Mouse (Mus musculus) embryo, embryonic 9.5 days (tissue): ENCODE results near the gene Card9.
"Not testable (repeated sequence)": the region's sequence is repeated elsewhere in the genome, so short reads cannot be mapped to it uniquely, and the experiment has no call there.

ENCODE experiments used
- DNase-seq: peaks from one replicate; pipeline ENCODE4 v3.0.0-alpha.2; 2017; ENCODE audit errors: extremely low spot score

Card9 gene

DNA sequence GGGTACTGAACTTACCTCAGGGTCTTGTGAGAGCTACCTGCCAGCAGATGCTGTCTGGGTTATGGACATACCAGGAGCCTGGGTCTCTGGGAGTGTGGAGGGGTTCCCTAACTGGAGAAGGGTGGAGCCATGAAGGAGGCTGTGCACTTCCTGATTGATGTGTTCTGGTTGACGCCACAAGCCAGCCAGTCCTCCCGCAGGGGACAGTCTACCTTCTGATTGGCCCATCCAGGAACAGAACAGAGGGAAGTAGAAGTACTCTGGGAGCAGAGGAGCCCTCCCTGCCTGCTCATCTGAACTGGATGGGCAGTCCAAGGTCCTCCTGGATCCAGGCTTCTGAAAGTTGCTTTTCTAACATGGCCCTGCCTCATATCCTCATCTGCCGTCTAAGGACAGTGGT, at the start of gene Card9:
Gene Card9 (minus strand): TSS at position 147 of the 400 bp plus-strand sequence.
- no peak for DNase-seq

DNA sequence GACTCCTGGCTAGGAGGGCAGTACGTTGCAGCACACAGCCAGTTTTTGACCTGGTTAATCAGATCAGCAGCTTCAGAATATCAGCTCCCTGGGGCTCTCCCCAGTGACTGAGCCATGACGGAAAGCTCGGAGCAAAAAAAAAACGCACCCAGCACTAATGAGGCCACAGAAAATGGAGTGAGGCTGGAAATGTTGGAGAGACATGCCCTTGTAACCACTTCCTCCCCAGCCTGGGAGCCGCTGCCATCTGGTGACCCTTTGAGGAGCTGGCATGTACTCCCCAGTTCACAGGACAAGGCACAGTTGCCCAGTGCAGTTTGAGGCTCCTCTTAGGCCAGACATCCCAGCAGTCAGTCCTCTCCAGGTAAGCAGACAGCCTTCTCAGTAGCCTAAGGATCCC, 49.4 kb upstream of the Card9 start:
- DNase-seq: no peak

- no peak for DNase-seq
These were observed 48.6 kb upstream of the Card9 start for GRCm38 (mm10) chr2:26409362-26409761.

GRCm38 (mm10) chr2:26408515-26409356, 48.0 kb upstream of the Card9 start, which contains the start of gene Inpp5e:
Gene Inpp5e, minus strand, starts transcription at chr2:26409203.
- peak; percentile 99 for DNase-seq

DNA sequence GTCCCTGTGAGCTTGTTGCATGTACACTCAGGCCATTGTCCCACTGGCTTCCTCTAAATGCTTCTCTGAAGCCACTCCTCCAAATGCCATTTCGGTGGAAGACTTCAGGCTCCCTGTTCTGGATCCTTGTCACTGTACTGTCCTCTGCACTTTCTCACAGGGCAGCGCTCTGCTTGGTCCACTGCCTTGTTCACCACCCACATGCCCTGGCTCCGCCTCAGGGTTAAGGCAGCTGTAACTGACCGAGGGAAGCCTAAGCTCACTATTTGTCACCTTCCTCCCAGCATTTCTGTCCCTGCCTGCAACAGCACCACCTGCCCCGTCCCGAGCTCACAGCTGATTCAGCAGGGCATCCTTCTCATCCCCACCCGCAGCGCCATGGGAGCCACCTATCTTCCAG, 42.6 kb upstream of the Card9 start:
- no peak for DNase-seq

DNA sequence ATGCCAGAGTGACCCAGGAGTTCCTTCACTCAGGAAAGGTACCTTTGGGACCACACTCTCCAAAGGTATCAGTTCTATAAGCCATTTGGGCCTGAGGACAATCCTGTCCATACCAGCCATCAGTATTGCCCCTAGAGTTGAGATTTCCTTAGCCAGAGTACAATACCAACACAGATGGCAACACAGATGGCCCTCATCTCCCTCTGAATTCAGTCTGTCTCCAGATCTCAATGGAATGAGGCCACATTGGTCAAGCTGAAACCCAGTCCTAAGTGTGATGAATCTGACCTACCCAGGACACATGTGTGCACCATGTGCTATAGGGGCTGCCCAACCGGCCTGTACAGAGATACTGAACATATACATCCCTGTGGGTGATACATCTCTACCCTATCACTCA, 41.5 kb upstream of the Card9 start:
- no peak for DNase-seq

- no peak for DNase-seq
These were observed 40.3 kb upstream of the Card9 start for GRCm38 (mm10) chr2:26401023-26401422.

GRCm38 (mm10) chr2:26400296-26400695, 39.6 kb upstream of the Card9 start:
- no peak for DNase-seq

- no peak for DNase-seq
These were observed 38.9 kb upstream of the Card9 start for GRCm38 (mm10) chr2:26399647-26400046.

GRCm38 (mm10) chr2:26398978-26399377, 38.3 kb upstream of the Card9 start:
- DNase-seq: no peak

- no peak for DNase-seq
These were observed 30.9 kb upstream of the Card9 start for GRCm38 (mm10) chr2:26391617-26392016.

DNA sequence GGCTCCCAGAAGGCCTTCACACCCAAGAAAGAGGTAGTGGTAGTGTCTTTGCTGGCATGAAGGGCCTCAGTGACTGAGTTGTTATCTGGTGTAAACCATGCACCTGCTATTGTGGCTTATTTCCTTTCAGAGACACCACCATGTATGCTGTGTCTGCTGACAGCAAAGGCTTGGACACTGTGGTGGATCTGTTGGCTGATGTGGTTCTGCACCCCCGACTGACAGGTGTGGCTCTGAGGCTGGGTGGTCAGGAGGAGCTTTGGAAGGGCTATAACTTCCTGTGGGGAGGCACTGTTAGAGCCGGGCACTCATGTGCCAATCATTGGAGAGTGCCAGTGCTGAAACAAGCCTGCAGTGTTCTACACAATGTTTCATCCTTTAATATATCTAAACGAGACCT, 30.2 kb upstream of the Card9 start:
- DNase-seq: no peak

DNA sequence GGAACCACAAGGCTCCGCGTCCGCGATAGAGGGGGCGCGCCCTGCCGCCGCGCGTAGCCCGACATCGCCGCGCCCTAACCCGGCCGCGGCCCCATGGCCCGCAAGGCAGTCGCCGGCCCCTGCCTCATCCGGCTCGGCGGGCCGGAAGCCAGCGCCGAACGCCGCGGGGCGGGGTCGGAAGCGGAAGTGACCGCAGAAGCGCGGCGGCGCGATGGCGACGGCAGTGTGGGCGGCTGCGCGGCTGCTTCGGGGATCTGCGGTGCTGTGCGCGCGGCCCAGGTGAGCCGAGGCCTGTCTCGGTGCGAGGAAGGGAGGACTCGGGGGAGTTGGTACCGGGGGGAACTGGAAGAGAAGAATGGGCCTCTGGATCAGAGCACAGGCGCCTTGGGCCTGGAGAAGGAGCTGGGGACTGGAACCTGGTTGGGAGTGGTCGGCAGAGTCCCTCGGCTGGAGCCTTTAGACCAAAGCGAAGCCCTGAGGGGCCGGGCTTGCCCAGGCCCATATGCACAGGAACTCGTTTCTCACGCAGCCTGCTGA, 28.5 kb upstream of the Card9 start, which contains the start of the genes Entr1 and Pmpca:
Gene Entr1 (minus strand): TSS at position 163 of the 537 bp plus-strand sequence.
Gene Pmpca (plus strand): TSS at position 186 of the 537 bp plus-strand sequence.
- DNase-seq: peak; percentile 80

DNA sequence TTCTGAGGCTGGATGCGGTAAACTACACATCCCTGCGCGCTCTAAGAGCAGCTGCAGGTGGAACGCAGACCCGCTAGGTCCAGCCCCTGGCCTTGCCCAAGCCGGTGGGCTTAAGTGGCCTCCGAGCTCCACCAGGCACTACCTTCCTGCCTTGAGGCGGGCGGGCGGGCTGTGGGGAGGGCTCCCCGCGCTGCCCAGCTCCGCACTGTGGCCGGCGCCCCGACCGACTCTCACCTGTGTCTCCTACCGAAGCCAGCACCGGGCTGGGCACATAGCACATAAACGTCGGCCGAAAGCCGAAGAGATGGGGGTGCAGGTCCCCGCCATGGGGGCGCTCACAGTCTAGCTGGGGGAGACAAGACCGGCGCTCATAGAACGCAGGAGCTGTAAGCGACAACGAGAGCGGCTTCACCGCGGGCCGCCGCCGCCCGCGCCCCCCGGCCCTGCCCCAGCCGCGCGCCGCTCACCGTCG, 28.0 kb upstream of the Card9 start:
- no peak for DNase-seq

- no peak for DNase-seq
These were observed 27.0 kb upstream of the Card9 start for GRCm38 (mm10) chr2:26387713-26388112.

GRCm38 (mm10) chr2:26380871-26381270, 20.2 kb upstream of the Card9 start:
- not testable (repeated sequence) for DNase-seq

DNA sequence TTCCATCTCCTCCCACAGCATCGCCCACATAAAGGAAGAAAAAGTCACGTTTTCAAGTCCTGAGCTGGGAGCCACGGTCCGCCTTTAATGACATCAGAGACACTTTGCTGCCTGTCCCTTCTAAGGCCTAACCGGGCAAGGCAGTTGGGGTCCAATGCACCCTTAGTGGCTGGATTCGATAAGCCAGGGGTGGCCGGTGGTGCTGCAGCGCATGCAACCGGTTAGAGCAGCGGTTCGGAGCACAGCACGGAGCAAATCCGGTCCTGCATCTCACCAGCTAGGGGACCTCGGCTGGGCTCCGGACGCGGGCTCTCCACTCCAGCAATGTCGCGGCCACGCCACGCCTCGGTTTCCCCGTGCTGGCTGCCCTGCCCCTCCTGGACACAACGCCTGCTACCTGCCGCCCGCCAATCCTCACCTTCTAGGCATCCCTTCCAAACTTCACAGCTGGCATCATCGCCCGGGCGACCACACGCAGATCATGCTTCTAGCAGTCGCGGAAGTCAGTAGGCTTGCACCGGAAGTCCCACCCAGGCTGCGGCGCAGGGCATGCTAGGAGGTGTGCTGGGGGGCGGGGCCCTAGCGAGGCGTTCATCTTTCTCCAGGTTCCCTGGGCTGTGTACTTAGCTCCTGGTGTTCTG, 19.5 kb upstream of the Card9 start, which contains the start of gene Snapc4:
Gene Snapc4 (minus strand): TSS at position 523 of the 641 bp plus-strand sequence.
- peak; percentile 86 for DNase-seq

DNA sequence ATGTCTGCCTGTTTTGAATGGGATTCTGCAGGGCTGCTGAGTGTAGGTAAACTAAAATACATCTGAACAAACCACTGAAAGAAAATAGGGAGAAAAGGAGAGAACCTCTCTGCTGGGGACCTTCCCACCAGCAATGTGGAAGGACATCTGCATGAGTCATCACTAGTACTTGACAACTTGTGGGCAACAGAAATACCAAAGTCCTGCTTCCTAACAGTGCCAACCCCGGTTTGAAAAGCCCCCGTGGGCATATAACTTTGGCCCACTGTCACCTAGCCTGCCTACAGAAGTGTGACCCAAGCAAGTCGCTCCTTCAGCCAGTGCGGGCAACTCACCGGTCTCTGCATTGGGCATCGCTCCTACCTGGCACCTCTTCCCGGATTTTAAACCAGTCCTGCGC, 11.7 kb upstream of the Card9 start:
- no peak for DNase-seq

- DNase-seq: no peak
These were observed 7.9 kb upstream of the Card9 start for GRCm38 (mm10) chr2:26368572-26368971.

- DNase-seq: no peak
These were observed 7.2 kb upstream of the Card9 start for GRCm38 (mm10) chr2:26367911-26368310.

DNA sequence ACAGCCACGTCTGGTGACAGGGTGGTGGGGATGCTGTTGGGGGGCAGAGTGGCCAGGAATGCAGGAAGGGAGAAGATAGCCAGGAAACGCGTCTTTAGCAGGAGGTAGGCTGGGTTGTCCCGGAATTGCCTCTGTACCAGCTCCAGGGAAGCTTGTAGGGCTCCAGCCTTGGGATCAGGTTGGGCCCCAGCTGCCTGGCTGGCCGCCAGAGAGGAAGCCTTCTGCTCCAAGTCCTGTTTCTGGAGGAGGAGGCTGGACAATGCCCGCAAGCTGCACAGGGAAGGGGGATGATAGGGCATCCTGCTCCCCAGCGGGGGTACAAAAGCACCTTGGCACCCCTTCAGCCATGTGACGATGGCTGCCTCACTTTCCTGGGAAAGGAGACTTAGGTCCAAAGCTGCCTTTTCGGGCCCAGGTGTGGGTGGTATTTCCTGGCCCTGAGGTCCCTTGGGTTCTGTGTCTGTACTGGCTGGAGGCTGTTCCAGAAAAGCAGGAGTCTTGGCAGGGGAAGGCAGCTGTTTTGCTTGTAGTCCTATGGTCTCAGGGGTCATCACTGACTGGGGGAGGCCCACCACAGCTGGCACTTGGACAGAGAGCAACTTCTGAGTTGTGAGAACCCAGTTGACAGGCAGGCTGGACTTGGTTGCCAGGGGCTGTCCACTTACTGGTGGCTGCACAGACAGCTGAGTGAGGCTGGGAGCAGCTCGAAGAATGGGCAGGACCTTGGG, 4.2 kb upstream of the Card9 start:
- no peak for DNase-seq

DNA sequence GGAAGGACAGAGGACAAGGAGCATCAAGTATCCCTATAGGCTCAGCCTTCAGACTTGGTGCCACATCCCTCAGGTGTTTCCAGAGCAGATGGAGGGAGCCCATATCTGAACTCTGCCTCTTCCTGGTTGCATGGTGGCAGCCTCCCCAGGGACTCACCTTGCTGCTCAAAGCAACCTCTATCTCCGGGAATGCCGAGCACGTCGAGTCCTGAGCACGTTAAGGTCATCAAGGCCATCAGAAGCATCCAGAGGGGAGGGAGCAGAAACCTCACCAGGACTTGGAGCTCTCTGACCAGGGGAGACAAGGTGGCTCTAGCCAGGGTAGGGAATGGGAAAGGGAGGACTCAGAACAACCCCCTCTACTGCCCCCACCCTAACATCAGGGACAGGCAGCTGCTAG, 2.8 kb upstream of the Card9 start:
- no peak for DNase-seq
